Mouse (Mus musculus) limb, embryonic 11.5 days (tissue): ENCODE results near the gene Tax1bp3. TPM values are rescaled to one million over a fixed set of nuclear protein-coding genes. Genes with fewer than 3 reads are reported as not detected.

ENCODE experiments used
- ATAC-seq: fragments of 200-750 bp; cut with Nextera tagmentation; 2 replicates; pipeline ENCODE4 v1.8.0; 2017; ENCODE audit warnings: low read depth; ENCODE audit not compliant: insufficient number of reproducible peaks, low FRiP score, low TSS enrichment
- DNase-seq: peaks from one replicate; pipeline ENCODE4 v3.0.0-alpha.2; 2015; ENCODE audit warnings: low spot score
- H3K27ac ChIP-seq: fragments of 300-500 bp; sonication (generic); replicated peaks from 2 replicates; pipeline ENCODE4 v1.5.1; 2014; ENCODE audit warnings: low read depth, mild to moderate bottlenecking, low read length
- H3K27me3 ChIP-seq: fragments of 300-500 bp; sonication (generic); 2 replicates; pipeline ENCODE4 v1.6.1; 2014; ENCODE audit warnings: mild to moderate bottlenecking, low read length, mixed read lengths; ENCODE audit not compliant: control insufficient read depth, insufficient read depth
- H3K36me3 ChIP-seq: fragments of 300-500 bp; sonication (generic); 2 replicates; pipeline ENCODE4 v1.6.1; 2014; ENCODE audit warnings: mild to moderate bottlenecking, low read length, moderate library complexity, mixed read lengths; ENCODE audit not compliant: control insufficient read depth, insufficient read depth
- H3K4me1 ChIP-seq: fragments of 300-500 bp; sonication (generic); 2 replicates; pipeline ENCODE4 v1.6.1; 2014; ENCODE audit warnings: low read length, mixed read lengths; ENCODE audit not compliant: control insufficient read depth, insufficient read depth
- H3K4me2 ChIP-seq: fragments of 300-500 bp; sonication (generic); 2 replicates; pipeline ENCODE4 v1.6.1; 2014; ENCODE audit warnings: low read depth, mild to moderate bottlenecking, moderate library complexity; ENCODE audit not compliant: severe bottlenecking
- H3K4me3 ChIP-seq: fragments of 300-500 bp; sonication (generic); 2 replicates; pipeline ENCODE4 v1.5.1; 2014; ENCODE audit warnings: low read depth, low read length
- H3K9ac ChIP-seq: fragments of 300-500 bp; sonication (generic); 2 replicates; pipeline ENCODE4 v1.6.1; 2014; ENCODE audit warnings: mild to moderate bottlenecking, low read length
- H3K9me3 ChIP-seq: fragments of 300-500 bp; sonication (generic); 2 replicates; pipeline ENCODE4 v1.6.1; 2016; ENCODE audit warnings: low read length; ENCODE audit not compliant: control insufficient read depth
- WGBS: fragments of 180-500 bp; shearing (Covaris S2); extraction: QIAGEN DNeasy Blood & Tissue Kit; methylation state at CpG from one replicate; pipeline ENCODE4 v1.1.7; 2014; 5-methylcytosine and 5-hydroxymethylcytosine counted together
- polyA plus RNA-seq: library from polyadenylated mRNA; unstranded; fragments of >200 nt; fragmentation: Nextera tagmentation; extraction: Ambion mirVana; gene quantifications from 2 replicates; pipeline ENCODE4 v1.2.1, GENCODE M21; 2014

The Tax1bp3 gene
- polyA plus RNA-seq, 1 experiment from 2014 or later, result 220 TPM

GRCm38 (mm10) chr11:73201021-73201420, 24.1 kb downstream of the Tax1bp3 start:
- H3K9me3 ChIP-seq, result no peaks in the 10 kb centered on the region
- H3K4me1 ChIP-seq, result no peaks in the 10 kb centered on the region
- DNase-seq (no peak), ATAC-seq (no peak)
- no peak overlapping the region for H3K4me3 ChIP-seq
- no peak overlapping the region for H3K4me2 ChIP-seq
- 82% methylated on average over 2 of the region's 2 CpGs for WGBS
- H3K36me3 ChIP-seq, result no peaks in the 10 kb centered on the region
- no peak overlapping the region for H3K27ac ChIP-seq
- no peak overlapping the region for H3K9ac ChIP-seq
- no peaks in the 10 kb centered on the region for H3K27me3 ChIP-seq

- Histone ChIP-seq H3K27me3 (no peaks in the 10 kb centered on the region), H3K27ac (no peak overlapping the region), H3K9ac (no peak overlapping the region), H3K4me3 (no peak overlapping the region), H3K4me1 (no peaks in the 10 kb centered on the region), H3K9me3 (no peaks in the 10 kb centered on the region), H3K4me2 (no peak overlapping the region), H3K36me3 (no peaks in the 10 kb centered on the region)
- 36% methylated on average over 4 of the region's 4 CpGs for WGBS
- ATAC-seq (no peak), DNase-seq (no peak)
Observed at GRCm38 (mm10) chr11:73201597-73201996, 24.7 kb downstream of the Tax1bp3 start.

GRCm38 (mm10) chr11:73203895-73204294, 27.0 kb downstream of the Tax1bp3 start:
- no peak overlapping the region for H3K4me3 ChIP-seq
- no peak for ATAC-seq
- H3K9ac ChIP-seq, result no peak overlapping the region
- H3K27me3 ChIP-seq, result no peaks in the 10 kb centered on the region
- H3K36me3 ChIP-seq, result no peaks in the 10 kb centered on the region
- H3K4me2 ChIP-seq, result no peak overlapping the region
- no peaks in the 10 kb centered on the region for H3K9me3 ChIP-seq
- DNase-seq, result no peak
- no peaks in the 10 kb centered on the region for H3K4me1 ChIP-seq
- WGBS, result 88% methylated on average over 8 of the region's 8 CpGs
- H3K27ac ChIP-seq, result no peak overlapping the region

GRCm38 (mm10) chr11:73205194-73205593, 28.3 kb downstream of the Tax1bp3 start:
- no peak overlapping the region for H3K27ac ChIP-seq
- 64% methylated on average over 7 of the region's 7 CpGs for WGBS
- no peak for ATAC-seq

GRCm38 (mm10) chr11:73207621-73208020, 30.7 kb downstream of the Tax1bp3 start:
- no peak overlapping the region for H3K27ac ChIP-seq

More at GRCm38 (mm10) chr11:73205194-73205593, 28.3 kb downstream of the Tax1bp3 start:
- Histone ChIP-seq H3K9me3 (no peaks in the 10 kb centered on the region), H3K4me3 (no peak overlapping the region), H3K4me2 (no peak overlapping the region), H3K36me3 (no peaks in the 10 kb centered on the region), H3K9ac (no peak overlapping the region), H3K27me3 (no peaks in the 10 kb centered on the region), H3K4me1 (no peaks in the 10 kb centered on the region)
- DNase-seq, result no peak

GRCm38 (mm10) chr11:73213956-73214355, 37.1 kb downstream of the Tax1bp3 start:
- no peaks in the 10 kb centered on the region for H3K9me3 ChIP-seq
- no peak overlapping the region for H3K4me2 ChIP-seq
- no peak overlapping the region for H3K4me3 ChIP-seq
- ATAC-seq (no peak), DNase-seq (no peak)
- no peaks in the 10 kb centered on the region for H3K36me3 ChIP-seq
- WGBS, result 85% methylated on average over 3 of the region's 3 CpGs
- H3K9ac ChIP-seq, result no peak overlapping the region
- no peak overlapping the region for H3K27ac ChIP-seq
- H3K27me3 ChIP-seq, result no peaks in the 10 kb centered on the region
- no peaks in the 10 kb centered on the region for H3K4me1 ChIP-seq

More at GRCm38 (mm10) chr11:73207621-73208020, 30.7 kb downstream of the Tax1bp3 start:
- ATAC-seq (no peak), DNase-seq (no peak)
- H3K36me3 ChIP-seq, result no peaks in the 10 kb centered on the region
- no peak overlapping the region for H3K4me2 ChIP-seq
- no peak overlapping the region for H3K4me3 ChIP-seq
- no peak overlapping the region for H3K9ac ChIP-seq
- no peaks in the 10 kb centered on the region for H3K27me3 ChIP-seq
- no peaks in the 10 kb centered on the region for H3K9me3 ChIP-seq
- WGBS, result 84% methylated on average over 2 of the region's 2 CpGs
- H3K4me1 ChIP-seq, result no peaks in the 10 kb centered on the region

- Histone ChIP-seq H3K27me3 (no peaks in the 10 kb centered on the region), H3K9ac (no peak overlapping the region), H3K4me1 (no peaks in the 10 kb centered on the region), H3K4me2 (no peak overlapping the region), H3K9me3 (no peaks in the 10 kb centered on the region), H3K36me3 (no peaks in the 10 kb centered on the region), H3K27ac (no peak overlapping the region), H3K4me3 (no peak overlapping the region)
- no peak for DNase-seq
- WGBS, result 55% methylated on average over 2 of the region's 2 CpGs
- no peak for ATAC-seq
Observed at GRCm38 (mm10) chr11:73219671-73220070, 42.8 kb downstream of the Tax1bp3 start.

GRCm38 (mm10) chr11:73220651-73221050, 43.8 kb downstream of the Tax1bp3 start:
- H3K9me3 ChIP-seq, result no peaks in the 10 kb centered on the region
- no peak overlapping the region for H3K27ac ChIP-seq
- no peak overlapping the region for H3K9ac ChIP-seq
- no peaks in the 10 kb centered on the region for H3K36me3 ChIP-seq
- H3K27me3 ChIP-seq, result no peaks in the 10 kb centered on the region
- ATAC-seq, result no peak
- DNase-seq, result no peak
- no peaks in the 10 kb centered on the region for H3K4me1 ChIP-seq
- H3K4me2 ChIP-seq, result no peak overlapping the region
- WGBS, result 93% methylated on average over 1 of the region's 1 CpGs
- H3K4me3 ChIP-seq, result no peak overlapping the region

GRCm38 (mm10) chr11:73222846-73223245, 46.0 kb downstream of the Tax1bp3 start:
- H3K36me3 ChIP-seq, result no peaks in the 10 kb centered on the region
- no peak overlapping the region for H3K27ac ChIP-seq
- H3K9ac ChIP-seq, result no peak overlapping the region
- WGBS, result 34% methylated on average over 5 of the region's 5 CpGs
- H3K4me3 ChIP-seq, result no peak overlapping the region
- no peaks in the 10 kb centered on the region for H3K4me1 ChIP-seq
- ATAC-seq (no peak), DNase-seq (no peak)
- H3K4me2 ChIP-seq, result no peak overlapping the region
- no peaks in the 10 kb centered on the region for H3K27me3 ChIP-seq
- no peaks in the 10 kb centered on the region for H3K9me3 ChIP-seq
